Mouse (Mus musculus): ENCODE results near the gene Gm10401.

Gm10401 gene

DNA sequence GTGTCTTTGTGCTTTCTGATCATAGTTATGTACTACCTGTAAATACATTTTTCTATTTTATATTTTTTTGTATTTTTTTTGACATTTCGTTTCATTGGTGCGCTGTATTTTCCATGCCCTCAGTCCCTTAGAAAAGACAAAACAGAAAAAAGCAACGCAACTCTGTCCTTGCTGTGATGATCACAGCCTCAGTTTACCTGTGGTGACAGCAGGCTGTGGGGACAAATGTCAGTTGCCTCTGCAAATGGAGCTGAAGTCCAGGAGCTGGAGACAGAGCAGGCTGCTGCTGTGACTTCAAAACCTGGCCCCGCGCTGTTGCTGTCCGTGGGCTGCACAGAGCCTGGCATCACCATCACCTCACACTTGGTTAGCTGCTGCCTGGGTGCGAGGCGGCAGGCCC lies at the start of gene Gm10401:
Gene Gm10401, minus strand, starts transcription at position 101 of the 400 bp plus-strand sequence.
- DNase-seq (ENCODE audit: low spot score in 2 of 2), result no peak

DNA sequence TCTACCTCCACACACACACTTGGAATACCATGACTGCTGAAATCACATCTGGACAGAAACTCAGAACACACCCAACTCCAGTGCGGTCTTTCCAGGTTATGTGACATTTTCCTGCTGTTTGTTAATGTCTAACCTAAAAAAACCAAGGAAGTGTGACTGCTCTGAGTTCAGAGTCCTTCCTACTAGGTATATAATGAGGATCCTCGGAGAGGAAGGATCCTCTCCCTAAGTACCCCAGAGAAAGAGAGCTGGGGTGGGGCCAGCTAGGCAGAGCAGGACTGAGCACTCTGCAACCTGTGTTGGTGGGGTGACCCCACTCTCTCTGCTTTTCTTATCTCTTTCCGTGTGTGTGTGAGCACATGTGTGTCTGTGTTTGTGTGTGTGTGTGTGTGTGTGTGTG lies 49.3 kb upstream of the Gm10401 start:
- no peak for DNase-seq (ENCODE audit: low spot score in 2 of 2)

DNA sequence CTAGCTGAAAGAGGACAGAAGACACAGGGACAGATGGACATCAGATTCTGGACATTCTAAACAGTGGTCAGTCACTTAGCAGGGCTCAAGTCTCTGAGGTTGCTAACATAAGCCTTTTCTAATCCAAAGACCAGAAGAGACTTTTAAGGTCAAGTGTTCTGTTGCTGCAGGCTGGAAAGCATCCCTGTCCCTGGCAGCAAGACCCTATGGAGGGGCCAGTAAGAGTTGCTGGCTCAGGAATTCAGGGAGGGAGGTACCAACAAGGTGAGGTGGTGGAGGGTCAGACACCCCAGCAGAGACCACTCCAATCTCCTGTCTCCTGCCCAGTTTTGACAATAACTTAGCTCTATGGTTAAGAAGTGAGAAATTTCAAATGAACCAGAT lies 48.6 kb upstream of the Gm10401 start:
- no peak for DNase-seq (ENCODE audit: low spot score in 2 of 2)

DNA sequence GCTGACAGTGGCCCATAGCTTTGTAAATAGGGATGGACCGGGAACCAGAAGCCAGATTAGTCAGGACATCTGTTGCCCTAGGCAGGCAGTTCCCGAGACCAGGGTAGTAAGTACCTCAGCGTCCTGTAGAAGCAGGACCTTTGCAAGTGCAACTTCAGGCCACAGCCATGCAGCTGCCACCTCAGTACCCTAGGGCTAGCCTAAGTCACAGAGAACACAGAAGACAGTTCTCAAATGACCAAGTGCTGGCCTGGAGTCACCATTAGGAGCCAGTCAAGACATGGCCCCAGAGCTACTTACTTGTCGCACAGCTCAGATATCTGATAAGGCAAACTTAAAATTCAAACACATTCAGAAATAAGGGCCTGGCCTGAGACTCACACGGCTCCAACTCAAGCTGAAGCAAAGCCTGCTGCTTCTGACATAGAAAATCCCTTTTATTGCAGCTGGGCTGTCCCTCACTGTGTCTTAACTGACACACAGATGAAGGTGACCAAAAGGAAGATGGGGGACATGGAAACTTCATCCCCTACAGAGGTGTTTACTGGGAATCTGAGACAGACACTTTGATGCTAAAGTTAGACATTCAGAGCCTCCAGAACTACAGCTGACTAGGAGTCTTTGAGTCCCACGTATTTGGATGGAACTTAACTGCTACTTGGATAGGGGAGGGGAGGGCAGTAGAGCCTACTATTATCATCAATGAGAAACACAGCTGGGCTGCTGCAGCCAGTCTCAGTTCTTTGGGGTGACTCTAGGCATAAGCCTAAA lies 48.1 kb upstream of the Gm10401 start:
- DNase-seq (ENCODE audit: low spot score in 2 of 2), result no peak

DNA sequence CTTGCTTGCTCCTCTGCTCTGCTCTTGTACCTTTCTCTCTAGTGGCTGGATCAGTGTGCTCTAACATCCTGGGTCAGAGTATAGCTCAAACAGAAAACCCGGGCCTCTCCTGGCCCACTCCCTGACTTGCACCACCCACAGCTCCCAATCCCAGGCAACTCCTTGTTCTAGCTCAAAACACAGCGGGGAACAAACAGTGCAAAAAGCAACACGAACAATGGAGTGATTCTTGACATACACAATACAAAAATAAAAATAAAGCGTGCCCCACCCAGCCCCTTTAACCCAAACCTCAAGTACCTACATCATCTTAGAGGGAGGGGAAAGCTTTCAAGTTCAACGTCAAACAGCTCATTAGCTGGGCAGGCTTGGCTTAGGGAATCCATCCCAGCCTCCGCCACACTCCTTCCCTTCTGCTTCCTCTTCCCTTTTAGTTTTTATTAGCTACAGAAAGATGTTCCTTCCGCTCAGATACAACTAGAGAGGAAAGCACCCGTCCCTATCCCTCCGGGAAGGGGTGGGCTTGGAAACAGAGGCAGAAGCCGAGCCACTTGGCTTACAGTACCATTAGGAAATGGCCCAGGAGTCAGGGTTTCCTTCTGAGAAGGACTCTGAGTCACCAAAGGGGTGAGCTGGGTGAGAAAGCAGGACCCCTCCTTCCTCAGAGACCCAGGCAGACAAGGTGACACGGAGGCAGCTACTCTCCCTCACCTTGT lies 47.3 kb upstream of the Gm10401 start:
- no peak for DNase-seq (ENCODE audit: low spot score in 2 of 2)

DNA sequence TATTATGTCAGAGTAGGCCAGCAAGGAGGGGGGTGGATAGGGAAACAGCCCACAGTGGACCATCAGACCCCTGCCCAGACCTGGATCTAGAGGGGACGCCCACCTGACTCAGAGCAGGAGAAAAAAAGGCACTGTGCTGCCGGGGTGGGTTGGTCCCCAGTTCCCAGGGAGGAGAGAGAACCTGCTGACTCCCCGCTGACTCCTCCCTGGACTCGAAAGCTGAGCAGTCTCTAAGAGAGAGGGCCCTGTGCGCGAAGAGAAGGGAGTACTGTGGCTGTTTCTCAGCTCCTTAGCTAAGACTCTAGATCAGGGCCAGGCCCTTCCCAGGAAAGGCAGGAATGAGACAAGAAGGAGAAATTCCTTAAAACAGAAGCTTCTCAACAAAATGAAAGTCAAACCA lies 46.4 kb upstream of the Gm10401 start:
- no peak for DNase-seq (ENCODE audit: low spot score in 2 of 2)

DNA sequence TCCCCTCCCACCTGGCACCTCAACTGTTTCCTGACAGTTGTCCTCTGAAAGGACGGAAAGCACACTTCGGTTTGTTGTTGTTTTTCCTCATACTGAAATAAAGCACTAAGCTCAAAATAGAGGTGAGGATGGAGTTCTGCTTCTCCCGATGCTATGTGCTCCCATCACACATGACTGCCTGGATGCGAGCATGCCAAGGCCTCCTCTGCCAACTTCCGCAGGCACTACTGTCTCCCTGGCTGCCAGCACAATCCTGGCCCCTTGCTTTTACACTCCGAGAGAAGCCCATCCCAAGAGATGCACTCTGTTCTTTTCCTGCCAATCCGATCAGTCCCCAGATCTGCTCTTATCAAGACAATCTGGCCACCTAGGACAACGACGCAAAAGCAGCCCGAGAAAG lies 45.5 kb upstream of the Gm10401 start:
- no peak for DNase-seq (ENCODE audit: low spot score in 2 of 2)

DNA sequence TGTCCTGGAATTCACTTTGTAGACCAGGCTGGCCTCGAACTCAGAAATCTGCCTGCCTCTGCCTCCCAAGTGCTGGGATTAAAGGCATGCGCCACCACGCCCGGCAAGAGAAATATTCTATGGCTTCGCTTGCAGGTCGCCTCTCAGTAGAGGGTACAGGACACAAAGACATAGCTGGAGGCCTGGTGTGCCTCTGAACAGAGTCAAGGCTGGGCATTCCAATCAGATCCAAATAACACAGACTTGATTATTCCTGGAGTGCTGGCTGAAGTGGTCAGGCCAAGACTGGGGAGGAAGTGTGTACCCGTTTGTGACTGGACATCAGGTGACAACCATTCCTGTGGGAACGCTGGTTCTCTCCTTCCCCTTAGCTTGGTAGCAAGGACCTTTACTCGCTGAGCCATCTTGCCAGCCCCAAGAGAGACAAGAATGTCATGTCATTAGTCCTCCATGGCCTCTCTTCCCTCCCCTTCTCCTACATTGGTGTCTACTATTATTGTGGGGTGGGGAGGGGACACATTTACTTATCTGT lies 44.1 kb upstream of the Gm10401 start:
- no peak for DNase-seq (ENCODE audit: low spot score in 2 of 2)

DNA sequence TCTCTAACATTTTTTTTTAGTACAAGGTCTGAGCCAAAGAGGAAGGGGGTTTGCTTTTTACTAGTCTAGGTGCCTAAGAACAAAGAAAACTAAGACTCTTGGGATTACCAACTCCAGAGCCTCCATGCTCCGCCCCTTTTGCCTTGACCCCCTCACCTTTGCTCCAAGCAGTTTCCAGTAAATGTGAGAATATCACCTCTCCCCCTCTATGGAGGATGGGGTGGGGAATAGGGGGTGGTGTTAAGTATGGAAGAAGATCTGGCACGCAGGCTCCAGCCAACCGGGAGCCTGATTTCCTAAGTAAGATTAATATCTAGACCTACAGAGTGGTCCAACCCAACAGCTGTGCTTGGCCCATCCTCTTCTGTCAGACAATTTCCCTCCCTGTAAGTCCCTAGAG lies 42.6 kb upstream of the Gm10401 start:
- DNase-seq (ENCODE audit: low spot score in 2 of 2), result no peak

DNA sequence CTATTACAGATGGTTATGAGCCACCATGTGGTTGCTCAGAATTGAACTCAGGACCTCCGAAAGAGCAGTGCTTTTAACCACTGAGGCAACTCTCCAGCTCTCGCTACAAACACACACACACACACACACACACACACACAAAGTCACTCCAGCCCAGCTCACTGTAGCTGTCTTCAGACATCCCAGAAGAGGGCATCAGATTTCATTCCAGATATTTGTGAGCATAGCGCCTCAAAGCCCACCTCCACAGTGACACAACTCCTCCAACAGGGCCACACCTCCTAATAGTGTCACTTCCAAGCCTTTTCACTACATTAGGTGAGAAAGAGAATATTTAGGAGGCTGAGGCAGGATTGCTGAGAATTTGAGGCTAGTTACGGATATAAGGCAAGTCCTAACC lies 41.0 kb upstream of the Gm10401 start:
- no peak for DNase-seq (ENCODE audit: low spot score in 2 of 2)

DNA sequence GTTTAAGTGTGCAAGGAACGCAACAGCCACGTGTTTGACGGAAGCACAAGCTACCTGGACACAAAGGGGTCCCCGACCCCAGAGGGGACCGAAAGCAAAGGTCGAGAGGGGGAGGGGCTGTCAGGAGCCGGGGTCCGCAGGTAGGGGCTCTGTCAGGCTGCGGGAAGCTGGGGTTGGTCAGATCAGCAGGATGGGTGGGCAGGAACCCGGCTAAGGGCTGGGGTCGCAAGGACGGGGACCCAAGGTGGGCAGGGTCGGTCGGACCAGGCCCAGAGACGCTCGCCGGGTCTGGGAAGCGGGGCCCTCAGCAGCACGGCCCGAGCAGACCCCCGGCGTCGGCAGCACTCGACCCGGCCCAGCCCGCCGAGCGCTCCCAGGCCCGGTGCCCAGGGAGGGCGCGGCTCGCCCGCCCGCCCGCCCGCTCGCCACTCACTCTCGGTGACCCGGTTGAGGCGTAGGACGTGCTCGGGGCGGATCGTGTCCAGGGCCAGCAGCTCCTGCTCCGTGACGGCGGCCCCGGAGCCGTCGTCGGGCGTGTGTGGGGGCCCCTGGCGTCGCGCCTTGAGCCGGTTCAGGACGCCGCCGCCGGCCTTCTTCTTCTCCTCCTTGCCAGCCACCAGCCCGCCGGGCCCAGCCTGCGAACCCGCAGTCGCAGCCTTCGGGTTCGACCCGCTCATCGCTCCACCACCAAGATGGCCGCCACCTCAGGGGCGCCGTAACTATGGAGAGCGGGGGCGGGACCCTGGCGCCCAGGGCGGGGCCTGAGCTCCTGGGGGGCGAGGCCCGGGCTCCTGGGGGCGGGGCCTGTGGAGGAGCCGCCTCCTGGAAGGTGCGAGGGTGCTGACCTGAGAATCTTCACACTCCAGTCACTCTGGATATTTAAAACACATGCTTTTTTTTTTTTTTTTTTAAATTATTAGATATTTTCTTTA lies 36.4 kb upstream of the Gm10401 start, which contains the start of gene Unc119b:
Gene Unc119b, minus strand, starts transcription at position 742 of the 932 bp plus-strand sequence.
- DNase-seq (ENCODE audit: low spot score in 2 of 2), result peak; percentile 70 to 79

DNA sequence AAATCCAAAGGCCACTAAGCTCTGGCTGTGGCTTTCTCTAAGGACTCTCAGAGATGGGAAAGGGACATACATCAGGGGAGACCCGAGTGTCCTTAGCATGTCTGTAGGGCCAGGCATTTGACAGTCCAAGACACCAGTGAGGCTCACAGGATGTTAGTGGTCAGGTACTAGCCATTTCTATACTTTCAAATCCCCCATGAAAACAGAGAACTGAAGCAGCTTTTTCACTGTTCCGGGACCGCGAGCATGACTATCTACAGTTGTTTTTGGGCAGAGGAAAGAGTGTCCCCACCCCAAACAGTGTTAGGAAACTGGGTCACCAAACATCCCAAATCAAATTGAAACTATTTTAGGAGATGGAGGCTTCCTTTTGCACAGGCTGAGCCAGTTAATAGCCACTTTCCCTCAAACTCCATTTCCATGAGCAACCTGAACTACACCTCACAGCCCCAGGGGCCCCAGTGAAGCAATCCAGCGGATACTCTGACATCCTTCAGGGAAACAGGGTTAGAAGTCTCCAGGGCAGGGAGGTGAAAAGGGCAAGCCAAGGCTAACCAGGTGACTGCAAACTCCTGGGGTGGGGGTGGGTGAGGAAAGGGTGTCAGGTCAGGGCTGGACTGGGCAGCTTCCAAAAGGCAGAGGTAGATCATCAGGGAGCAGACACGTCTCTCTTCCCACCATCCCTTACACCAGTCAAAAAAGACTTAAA lies 35.4 kb upstream of the Gm10401 start:
- DNase-seq (ENCODE audit: low spot score in 2 of 2), result no peak

DNA sequence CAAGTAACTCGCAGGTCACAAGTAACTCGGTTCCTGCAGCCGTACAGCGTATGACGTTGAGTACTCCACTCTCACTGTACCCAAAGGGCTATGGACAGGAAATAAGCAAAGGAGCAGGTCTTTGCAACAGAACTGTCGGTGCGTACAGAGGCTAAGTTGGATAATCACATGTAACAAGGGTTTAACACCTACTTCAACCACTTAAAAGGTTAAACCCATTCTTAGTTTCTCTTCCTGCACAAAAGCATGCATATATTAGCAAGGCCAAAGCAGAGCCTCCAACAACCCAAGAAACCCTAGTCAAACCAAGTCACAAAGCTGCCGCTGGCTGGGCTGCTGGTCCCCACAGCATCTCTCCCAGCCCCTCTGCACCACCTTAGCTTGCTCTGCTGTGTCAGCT lies 34.4 kb upstream of the Gm10401 start:
- no peak for DNase-seq (ENCODE audit: low spot score in 2 of 2)

DNA sequence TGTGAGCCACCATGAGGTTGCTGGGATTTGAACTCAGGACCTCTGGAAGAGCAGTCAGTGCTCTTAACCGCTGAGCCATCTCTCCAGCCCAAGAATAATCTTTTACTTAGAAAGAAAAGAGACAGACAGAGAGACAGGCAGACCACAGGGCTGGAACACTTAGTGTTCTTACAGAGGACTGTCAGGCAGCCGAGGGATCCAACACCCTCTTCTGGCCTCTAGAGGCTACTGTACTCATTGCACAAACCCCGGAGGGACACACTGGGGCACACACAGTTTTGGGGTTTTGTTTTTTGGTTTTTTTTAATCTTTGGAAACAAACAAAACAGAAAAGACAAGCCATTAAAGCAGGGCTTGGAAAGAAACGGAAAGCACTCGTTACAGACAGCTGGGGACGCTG lies 31.2 kb upstream of the Gm10401 start:
- DNase-seq (ENCODE audit: low spot score in 2 of 2), result no peak

DNA sequence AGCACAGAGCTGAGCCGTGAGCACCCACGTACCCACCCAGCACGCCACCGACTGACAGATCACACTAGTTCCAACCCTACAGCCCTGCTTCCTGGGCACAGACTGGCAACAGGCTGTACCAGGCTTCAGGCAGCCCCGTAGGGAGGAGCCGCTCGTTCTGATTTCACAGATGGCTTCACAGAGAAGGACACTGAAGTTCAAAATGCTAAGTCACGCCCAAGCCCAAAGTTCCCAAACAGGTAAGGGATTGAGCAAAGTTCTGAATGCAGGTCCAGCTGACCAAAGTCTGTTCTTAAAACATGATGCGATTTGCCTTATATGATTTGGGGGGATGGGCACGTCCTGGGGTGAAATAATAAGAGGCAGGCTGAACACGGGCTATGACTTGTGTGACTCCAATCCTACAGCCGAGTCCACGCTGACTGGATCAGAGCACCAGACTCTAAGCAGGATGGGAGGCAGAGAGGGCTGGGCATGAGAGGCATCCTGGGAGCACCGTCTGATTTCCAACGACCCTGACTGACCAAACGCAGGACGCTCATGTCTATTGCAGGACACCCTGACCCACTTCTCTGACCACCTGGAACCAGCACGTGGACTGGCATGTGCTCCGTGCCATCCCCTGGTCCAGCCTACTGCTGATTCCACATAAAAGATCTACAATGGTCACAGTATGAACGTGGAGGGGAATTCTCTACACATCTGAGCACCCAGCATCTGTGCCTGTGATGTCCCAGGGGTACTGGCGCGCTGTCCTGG lies 29.5 kb upstream of the Gm10401 start:
- DNase-seq (ENCODE audit: low spot score in 2 of 2), result no peak

DNA sequence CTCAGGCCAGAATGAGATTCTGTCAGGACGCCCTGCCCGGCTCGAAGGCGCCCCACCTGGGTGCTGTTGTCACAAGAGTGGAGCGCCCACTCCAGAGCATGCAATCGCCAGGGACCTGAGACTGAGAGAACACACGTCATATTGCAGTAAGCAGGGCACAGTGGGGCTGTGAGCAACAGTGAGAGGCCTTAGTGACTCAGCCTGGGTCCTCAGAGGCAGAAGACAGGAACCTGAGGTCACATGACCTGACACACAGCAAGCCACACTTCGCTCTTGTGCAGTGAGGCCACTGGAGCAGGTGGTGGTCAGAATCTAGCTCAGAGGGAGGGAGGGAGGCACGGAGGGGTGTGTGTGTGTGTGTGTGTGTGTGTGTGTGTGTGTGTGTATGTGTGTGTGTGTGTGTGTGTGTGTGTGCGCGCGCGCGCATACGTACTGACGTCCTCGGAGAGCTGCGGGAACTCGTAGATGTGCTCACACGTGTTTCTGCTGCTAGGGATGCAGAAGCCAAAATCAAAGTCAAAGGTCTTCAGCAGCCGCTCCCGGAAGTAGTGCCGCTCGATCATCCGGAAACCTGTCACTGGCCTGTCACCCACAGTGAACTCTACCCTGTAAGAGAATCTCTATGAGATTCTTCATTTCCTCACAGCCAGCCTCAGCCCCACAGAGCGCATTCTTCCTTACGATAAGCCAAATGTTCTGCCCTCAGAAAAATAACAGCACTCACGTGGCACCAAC lies 28.6 kb upstream of the Gm10401 start:
- no peak for DNase-seq (ENCODE audit: low spot score in 2 of 2)

DNA sequence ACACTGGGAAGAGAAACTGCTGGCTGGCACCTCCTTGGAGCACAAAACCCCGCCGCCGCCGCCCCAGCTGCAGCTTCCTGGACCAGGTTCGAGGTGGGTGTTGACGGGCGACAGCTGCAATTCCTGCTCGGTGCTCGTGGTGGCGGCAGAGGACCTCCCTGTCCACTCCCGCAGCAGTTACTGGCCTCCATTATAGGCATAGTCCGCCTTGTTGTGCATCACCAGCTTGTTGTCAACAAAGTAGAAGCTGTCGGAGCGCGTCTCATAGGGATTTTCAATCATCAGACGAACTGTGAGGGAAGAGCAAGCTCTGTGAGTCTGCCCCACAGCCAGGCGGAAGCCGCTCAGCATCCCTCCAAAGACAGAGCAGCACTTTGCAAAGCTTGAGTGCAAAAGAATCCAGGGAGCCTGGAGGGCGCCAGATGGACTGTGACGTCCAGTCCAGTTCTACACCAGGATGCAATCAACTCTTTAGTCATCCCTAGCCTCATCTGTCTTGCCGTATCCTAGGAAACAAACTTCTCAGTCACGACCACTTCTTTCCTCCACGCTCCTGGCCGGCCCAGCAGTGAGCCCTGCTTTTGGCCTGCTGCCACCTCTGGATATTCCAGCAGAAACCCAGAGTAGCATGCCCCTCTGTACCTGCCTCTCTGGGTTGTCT lies 27.2 kb upstream of the Gm10401 start:
- DNase-seq (ENCODE audit: low spot score in 2 of 2), result peak; percentile 76 to 80

DNA sequence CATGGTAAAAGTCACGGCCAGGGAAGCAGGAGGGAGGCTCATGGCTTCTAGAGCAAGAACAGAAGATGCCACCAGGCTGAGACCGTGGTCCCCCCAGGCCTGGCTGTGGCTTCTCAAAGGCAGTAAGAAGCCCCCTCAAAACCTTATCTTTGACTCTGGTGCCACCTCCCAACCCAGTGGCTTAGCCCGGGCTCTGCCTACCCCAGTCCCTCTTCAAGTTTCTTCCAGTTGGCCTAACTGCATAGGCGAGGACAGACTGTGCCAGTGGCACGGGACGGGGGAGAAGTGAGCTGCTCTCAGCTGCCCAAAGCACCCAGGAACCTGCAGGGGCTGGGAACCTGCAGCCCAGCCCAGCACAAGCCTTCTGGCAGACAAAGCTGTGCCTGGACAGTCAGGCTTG lies 26.6 kb upstream of the Gm10401 start:
- no peak for DNase-seq (ENCODE audit: low spot score in 2 of 2)

DNA sequence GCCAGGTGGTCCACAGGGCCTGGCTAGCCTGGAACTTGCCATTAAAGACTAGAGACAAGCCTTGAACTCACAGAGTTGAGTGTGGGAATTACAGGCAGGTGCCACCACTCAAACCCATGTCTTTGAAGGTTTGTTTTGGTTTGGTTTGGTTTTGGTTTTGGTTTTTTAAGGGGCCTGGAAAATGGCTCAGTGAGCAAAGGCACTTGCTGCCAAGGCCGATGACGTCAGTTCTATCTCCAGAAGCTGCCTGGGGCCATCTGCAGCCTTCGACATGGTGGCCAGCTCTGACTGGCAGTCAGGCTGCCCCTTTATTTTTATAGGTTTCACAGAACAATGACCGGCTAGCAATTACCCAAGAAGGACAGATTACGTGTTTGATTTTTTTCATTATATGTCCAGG lies 22.9 kb upstream of the Gm10401 start:
- DNase-seq (ENCODE audit: low spot score in 2 of 2), result no peak

Measured in frontal cortex, postnatal 14 days (tissue).